Mouse (Mus musculus): Measurements from ENCODE around the gene Dgki. TPM values are rescaled to one million over a fixed set of nuclear protein-coding genes. Genes with fewer than 3 reads are reported as not detected.

Gene Dgki
- polyA plus RNA-seq, 1 experiment: not detected

- TF ChIP-seq GATA1 (IDR thresholded peaks at IDR 0.05; ENCODE audit: low read length): no peak
These were observed 217.0 kb downstream of the Dgki start for GRCm38 (mm10) chr6:37082990-37083389.

GRCm38 (mm10) chr6:37072401-37073016 lies 227.5 kb downstream of the Dgki start:
- TF ChIP-seq GATA1 (IDR thresholded peaks at IDR 0.05; ENCODE audit: low read length): no peak

GRCm38 (mm10) chr6:37069836-37070600 lies 230.0 kb downstream of the Dgki start:
- no peak for TF ChIP-seq GATA1 (IDR thresholded peaks at IDR 0.05; ENCODE audit: low read length)

- TF ChIP-seq GATA1 (IDR thresholded peaks at IDR 0.05; ENCODE audit: low read length): no peak
These were observed 231.2 kb downstream of the Dgki start for GRCm38 (mm10) chr6:37068737-37069136.

- no peak for TF ChIP-seq GATA1 (IDR thresholded peaks at IDR 0.05; ENCODE audit: low read length)
These were observed 232.6 kb downstream of the Dgki start for GRCm38 (mm10) chr6:37067357-37067756.

GRCm38 (mm10) chr6:37064214-37064830 lies 235.7 kb downstream of the Dgki start:
- no peak for TF ChIP-seq GATA1 (IDR thresholded peaks at IDR 0.05; ENCODE audit: low read length)

GRCm38 (mm10) chr6:37063266-37063665 lies 236.7 kb downstream of the Dgki start:
- TF ChIP-seq GATA1 (IDR thresholded peaks at IDR 0.05; ENCODE audit: low read length): no peak

GRCm38 (mm10) chr6:37060114-37060513 lies 239.9 kb downstream of the Dgki start:
- no peak for TF ChIP-seq GATA1 (IDR thresholded peaks at IDR 0.05; ENCODE audit: low read length)

GRCm38 (mm10) chr6:37057957-37058356 lies 242.0 kb downstream of the Dgki start:
- no peak for TF ChIP-seq GATA1 (IDR thresholded peaks at IDR 0.05; ENCODE audit: low read length)

- no peak for TF ChIP-seq GATA1 (IDR thresholded peaks at IDR 0.05; ENCODE audit: low read length)
These were observed 242.4 kb downstream of the Dgki start for GRCm38 (mm10) chr6:37057536-37057935.

- no peak for TF ChIP-seq GATA1 (IDR thresholded peaks at IDR 0.05; ENCODE audit: low read length)
These were observed 244.3 kb downstream of the Dgki start for GRCm38 (mm10) chr6:37055634-37056033.

- no peak for TF ChIP-seq GATA1 (IDR thresholded peaks at IDR 0.05; ENCODE audit: low read length)
These were observed 244.9 kb downstream of the Dgki start for GRCm38 (mm10) chr6:37055128-37055527.

GRCm38 (mm10) chr6:37054435-37055020 lies 245.5 kb downstream of the Dgki start:
- no peak for TF ChIP-seq GATA1 (IDR thresholded peaks at IDR 0.05; ENCODE audit: low read length)

GRCm38 (mm10) chr6:37053411-37053810 lies 246.6 kb downstream of the Dgki start:
- TF ChIP-seq GATA1 (IDR thresholded peaks at IDR 0.05; ENCODE audit: low read length): no peak

- TF ChIP-seq GATA1 (IDR thresholded peaks at IDR 0.05; ENCODE audit: low read length): no peak
These were observed 248.3 kb downstream of the Dgki start for GRCm38 (mm10) chr6:37051652-37052051.

- no peak for TF ChIP-seq GATA1 (IDR thresholded peaks at IDR 0.05; ENCODE audit: low read length)
These were observed 248.8 kb downstream of the Dgki start for GRCm38 (mm10) chr6:37051150-37051549.

Measured in G1E-ER4 (cell line).